Mouse (Mus musculus) liver, postnatal 0 days (tissue): ENCODE results near the gene Lrch4.

Source experiments
- CTCF ChIP-seq: sonication (generic); IDR thresholded peaks from 2 replicates; pipeline ENCODE4 v1.5.1; 2016; ENCODE audit warnings: antibody characterized with exemption, low read depth
- EP300 ChIP-seq: IDR thresholded peaks from 2 replicates; pipeline ENCODE4 v1.6.1; 2016; ENCODE audit warnings: antibody characterized with exemption, low read depth, mild to moderate bottlenecking

DNA sequence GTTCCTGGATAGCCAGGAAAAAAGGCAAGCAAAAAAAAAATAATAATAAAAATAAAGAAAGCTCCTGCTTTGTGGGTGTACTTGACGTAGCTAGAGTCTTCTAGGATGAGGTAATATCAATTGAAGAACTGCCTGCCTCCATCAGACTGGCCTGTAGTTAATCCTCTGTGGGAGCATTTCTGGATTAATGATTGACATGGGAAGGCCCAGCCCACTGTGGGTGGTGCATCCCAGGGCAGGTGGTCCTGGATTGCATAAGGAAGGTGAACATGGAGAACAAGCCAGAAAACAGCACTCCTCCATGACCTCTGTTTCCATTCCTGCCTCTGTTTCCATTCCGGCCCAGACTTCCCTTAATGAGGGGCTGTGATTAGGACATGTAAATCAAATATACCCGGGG lies 49.8 kb downstream of the Lrch4 start:
- TF ChIP-seq CTCF = no peak
- no peak for TF ChIP-seq EP300
